Mouse (Mus musculus) liver, postnatal 0 days (tissue): Measurements from ENCODE around the gene Trmt2a.

Experiments used
- CTCF ChIP-seq: sonication (generic); IDR thresholded peaks from 2 replicates; pipeline ENCODE4 v1.5.1; 2016; ENCODE audit warnings: antibody characterized with exemption, low read depth
- EP300 ChIP-seq: IDR thresholded peaks from 2 replicates; pipeline ENCODE4 v1.6.1; 2016; ENCODE audit warnings: antibody characterized with exemption, low read depth, mild to moderate bottlenecking

GRCm38 (mm10) chr16:18214858-18215257, 33.6 kb upstream of the Trmt2a start:
- TF ChIP-seq CTCF (no peak), EP300 (no peak)
